Mouse (Mus musculus) spleen, adult 2 months (tissue): Measurements from ENCODE around the gene Socs3.

Experiments
- CTCF ChIP-seq: fragments of 200-500 bp; IDR thresholded peaks from 2 replicates; pipeline ENCODE4 v1.5.1; 2011; ENCODE audit warnings: mild to moderate bottlenecking, inconsistent platforms; ENCODE audit not compliant: insufficient read depth, insufficient read length, insufficient replicate concordance; ENCODE audit errors: extremely low read depth
- POLR2A ChIP-seq: fragments of 200-500 bp; IDR thresholded peaks from 2 replicates; pipeline ENCODE4 v1.6.1; 2011; ENCODE audit warnings: low read depth, low read length, inconsistent platforms

DNA sequence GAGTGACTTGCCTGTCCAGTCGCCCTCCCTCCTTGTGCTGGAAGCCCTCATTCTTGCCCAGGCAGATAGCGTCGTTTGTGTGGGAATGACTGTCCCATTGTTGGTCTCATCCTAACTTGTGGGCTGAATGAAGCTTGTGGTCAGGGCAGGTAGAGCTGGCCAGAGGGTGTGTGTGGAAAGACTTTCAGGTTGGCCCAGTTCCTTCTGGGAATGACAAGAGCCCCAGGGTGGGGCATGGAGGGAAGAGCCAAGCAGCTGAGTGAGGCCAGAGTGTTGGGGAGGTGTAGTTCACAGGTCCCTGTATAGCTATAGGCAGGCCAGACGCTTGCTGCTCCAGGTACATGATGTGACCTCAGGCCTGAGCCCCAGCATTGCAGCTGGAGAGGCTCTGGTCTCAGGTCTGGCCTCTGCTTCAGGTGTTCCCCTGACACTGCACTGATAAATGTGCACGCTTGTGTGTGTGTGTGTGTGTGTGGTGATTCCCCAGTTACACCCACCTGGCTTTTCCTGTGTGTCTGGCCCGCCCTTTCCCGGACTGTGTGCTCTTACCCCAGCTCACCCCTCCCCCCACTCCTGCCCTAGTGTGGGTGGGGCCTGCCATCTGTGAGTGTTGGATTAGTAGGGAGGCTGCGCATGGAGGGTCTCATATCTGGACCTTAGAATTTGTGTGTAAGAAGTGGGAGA, 37.8 kb upstream of the Socs3 start:
- TF ChIP-seq CTCF (no peak), POLR2A (no peak)
